Mouse (Mus musculus) CH12.LX (cell line): ENCODE results near the gene Tnfsf8. TPM values are rescaled to one million over a fixed set of nuclear protein-coding genes. Genes with fewer than 3 reads are reported as not detected.

Source experiments
- DNase-seq: peaks from one replicate; pipeline ENCODE4 v3.0.0-alpha.2; 2013; ENCODE audit errors: extremely low read depth
- H3K27ac ChIP-seq: 2 replicates; pipeline ENCODE4 v1.5.1; 2012; ENCODE audit warnings: low read depth, mild to moderate bottlenecking, control low read depth, moderate library complexity; ENCODE audit not compliant: insufficient read depth
- H3K27me3 ChIP-seq: replicated peaks from 2 replicates; pipeline ENCODE3; 2012; ENCODE audit warnings: inconsistent platforms
- H3K36me3 ChIP-seq, 2 experiments: replicated peaks in 1 of 2; 2 replicates each; pipeline versions ENCODE3 to v1.6.1; 2012; ENCODE audit warnings: inconsistent platforms in 1 of 2, low read length in 1 of 2, mild to moderate bottlenecking in 1 of 2, mixed read lengths in 1 of 2, moderate library complexity in 1 of 2; ENCODE audit not compliant: control insufficient read depth in 1 of 2, insufficient read depth in 1 of 2
- H3K4me1 ChIP-seq, 2 experiments: 2 replicates each; pipeline ENCODE4 v1.6.1; 2012; ENCODE audit warnings: inconsistent platforms in 1 of 2, moderate library complexity in 1 of 2; ENCODE audit not compliant: insufficient read depth in 2 of 2, control insufficient read depth in 1 of 2
- H3K4me2 ChIP-seq: 2 replicates; pipeline ENCODE4 v1.6.1; 2012; ENCODE audit warnings: low read depth, mild to moderate bottlenecking, control low read depth; ENCODE audit not compliant: poor library complexity, insufficient read depth, severe bottlenecking
- H3K4me3 ChIP-seq, 3 experiments: fragments of 150-350 bp in 1 of 3; sonication (generic) in 1 of 3; replicated peaks in 1 of 3; 2 replicates each; pipeline versions ENCODE3 to v1.5.1; 2011 to 2012; ENCODE audit warnings: low read depth in 2 of 3, low read length in 2 of 3, mild to moderate bottlenecking in 2 of 3, moderate library complexity in 2 of 3, control low read depth in 1 of 3, improper control_type of control experiment in 1 of 3, inconsistent platforms in 1 of 3, mixed read lengths in 1 of 3; ENCODE audit not compliant: poor library complexity in 1 of 3
- H3K79me2 ChIP-seq: replicated peaks from 2 replicates; pipeline ENCODE4 v1.6.1; 2012; ENCODE audit warnings: mild to moderate bottlenecking, moderate library complexity; ENCODE audit not compliant: control insufficient read depth, poor library complexity, insufficient read depth, severe bottlenecking; ENCODE audit errors: extremely low read depth
- H3K9ac ChIP-seq: 2 replicates; pipeline ENCODE4 v1.6.1; 2012; ENCODE audit warnings: low read depth, mild to moderate bottlenecking, control low read depth, moderate library complexity; ENCODE audit not compliant: insufficient read depth
- H3K9me3 ChIP-seq: replicated peaks from 2 replicates; pipeline ENCODE3; 2012; ENCODE audit warnings: low read length, inconsistent platforms, mixed read lengths
- CHD2 ChIP-seq: IDR thresholded peaks from 2 replicates; pipeline ENCODE4 v1.6.1; 2011; ENCODE audit warnings: low read length, improper control_type of control experiment
- ELF1 ChIP-seq: IDR thresholded peaks from 2 replicates; pipeline ENCODE4 v1.6.1; 2014; ENCODE audit warnings: low read depth, mild to moderate bottlenecking, inconsistent platforms, low read length, improper control_type of control experiment
- EP300 ChIP-seq: IDR thresholded peaks from 2 replicates; pipeline ENCODE4 v1.6.1; 2011; ENCODE audit warnings: low read length, improper control_type of control experiment
- ETS1 ChIP-seq: conservative IDR thresholded peaks from 2 replicates; pipeline ENCODE4 v1.6.1; 2012; ENCODE audit warnings: low read depth, mild to moderate bottlenecking, inconsistent platforms, low read length, improper control_type of control experiment, moderate library complexity
- HCFC1 ChIP-seq: IDR thresholded peaks from 2 replicates; pipeline ENCODE4 v1.6.1; 2012; ENCODE audit warnings: low read depth, mild to moderate bottlenecking, inconsistent platforms, low read length, improper control_type of control experiment
- JUN ChIP-seq: IDR thresholded peaks from 2 replicates; pipeline ENCODE4 v1.6.1; 2011; ENCODE audit warnings: low read depth, mild to moderate bottlenecking, low read length, improper control_type of control experiment, moderate library complexity; ENCODE audit not compliant: insufficient read depth
- MAFK ChIP-seq: IDR thresholded peaks from 2 replicates; pipeline ENCODE4 v1.6.1; 2011; ENCODE audit warnings: low read length, improper control_type of control experiment; ENCODE audit not compliant: insufficient replicate concordance
- MAX ChIP-seq: IDR thresholded peaks from 2 replicates; pipeline ENCODE4 v1.6.1; 2011; ENCODE audit warnings: low read length, improper control_type of control experiment
- NELFE ChIP-seq: IDR thresholded peaks from 2 replicates; pipeline ENCODE4 v1.6.1; 2011; ENCODE audit warnings: low read depth, low read length, improper control_type of control experiment
- PAX5 ChIP-seq: IDR thresholded peaks from 2 replicates; pipeline ENCODE4 v1.6.1; 2012; ENCODE audit warnings: low read length, inconsistent platforms, mixed read lengths
- POLR2A ChIP-seq: IDR thresholded peaks from 2 replicates; pipeline ENCODE4 v1.6.1; 2011; ENCODE audit warnings: low read depth, mild to moderate bottlenecking, improper control_type of control experiment, low read length
- RAD21 ChIP-seq: IDR thresholded peaks from 2 replicates; pipeline ENCODE4 v1.6.1; 2011; ENCODE audit warnings: low read depth, mild to moderate bottlenecking, low read length, improper control_type of control experiment, moderate library complexity
- RCOR1 ChIP-seq: conservative IDR thresholded peaks from 2 replicates; pipeline ENCODE4 v1.6.1; 2012; ENCODE audit warnings: low read depth, mild to moderate bottlenecking, inconsistent platforms, low read length, improper control_type of control experiment
- SIN3A ChIP-seq: IDR thresholded peaks from 2 replicates; pipeline ENCODE4 v1.6.1; 2012; ENCODE audit warnings: low read length, improper control_type of control experiment, inconsistent platforms
- USF1 ChIP-seq: IDR thresholded peaks from 2 replicates; pipeline ENCODE4 v1.6.1; 2014; ENCODE audit warnings: low read depth, mild to moderate bottlenecking, inconsistent platforms, low read length, improper control_type of control experiment
- ZNF384 ChIP-seq: IDR thresholded peaks from 2 replicates; pipeline ENCODE4 v1.6.1; 2012; ENCODE audit warnings: low read depth, low read length, improper control_type of control experiment, inconsistent platforms
- dilution Hi-C: fragments of 300-500 bp; cut with MboI; formaldehyde crosslinking; loops from 2 replicates; pipeline ENCODE4 v1.14.3; 2020; ENCODE audit warnings: low sequenced_read_pairs; ENCODE audit not compliant: extremely low pct_unique_long_range_greater_than_20kb, extremely low pct_ligation_motif_present
- in situ Hi-C: fragments of 300-500 bp; cut with MboI; formaldehyde crosslinking; loops from 3 replicates; pipeline ENCODE4 v1.14.3; 2019; ENCODE audit warnings: low sequenced_read_pairs, low pct_ligation_motif_present, low pct_unique_long_range_greater_than_20kb, mixed read lengths
- polyA plus RNA-seq: library from polyadenylated mRNA; unstranded; fragments of >175 nt; gene quantifications from 2 replicates; pipeline ENCODE4 v1.2.1, GENCODE M21; 2012; ENCODE audit warnings: low read depth; ENCODE audit not compliant: insufficient read length
- total RNA-seq, 2 experiments: library from RNA; depleted of rRNA; stranded (reverse); fragments of 300-350 nt in 1 of 2; fragments of >200 nt in 1 of 2; gene quantifications; 2 replicates each; pipeline ENCODE4 v1.2.3; 2012 to 2014

The Tnfsf8 gene
- total and polyA plus RNA-seq, 3 experiments: 19.4 to 67.9 (median 22.8) TPM

DNA sequence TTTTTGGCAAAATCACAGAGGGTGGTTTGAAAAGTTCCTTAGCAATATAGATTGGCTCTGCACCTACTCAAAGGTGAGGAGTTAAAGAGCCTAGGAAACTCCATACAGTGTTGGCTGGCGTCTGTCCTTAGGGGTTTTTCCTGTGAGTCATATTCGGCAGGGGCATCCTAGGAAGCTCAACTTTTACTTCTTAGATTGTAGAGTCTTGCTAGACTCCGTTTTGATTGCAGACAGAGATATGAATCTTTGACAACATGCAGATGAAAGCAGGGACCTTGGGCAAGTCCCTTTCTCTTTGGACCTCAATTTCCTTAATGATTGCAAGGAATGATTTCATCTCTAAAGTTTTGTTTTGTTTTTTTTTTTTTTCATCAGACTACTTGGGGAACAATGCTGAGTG lies 44.9 kb upstream of the Tnfsf8 start:
- Histone ChIP-seq H3K4me3 (no peak overlapping the region), H3K27me3 (no peaks in the 10 kb centered on the region), H3K9me3 (peaks cover 3% of the 10 kb centered on the region), H3K79me2 (no peaks in the 10 kb centered on the region), H3K9ac (no peak overlapping the region), H3K4me2 (0 out of 2 replicates have a peak overlapping the region, but pooled peaks have one; percentile 13), H3K4me1 (peaks cover 17 to 47% of the 10 kb centered on the region in 2 experiments), H3K36me3 (no peaks in the 10 kb centered on the region)
- dilution Hi-C loops (no loop called here), in situ Hi-C loops (no loop called here)
- no peak for DNase-seq
- TF ChIP-seq ETS1: no peak
- TF ChIP-seq ZNF384: peak; percentile 48; the same call in 1 of the 2 replicates
- TF ChIP-seq, all 38 proteins: peak for 1
- H3K27ac ChIP-seq: no peak overlapping the region

DNA sequence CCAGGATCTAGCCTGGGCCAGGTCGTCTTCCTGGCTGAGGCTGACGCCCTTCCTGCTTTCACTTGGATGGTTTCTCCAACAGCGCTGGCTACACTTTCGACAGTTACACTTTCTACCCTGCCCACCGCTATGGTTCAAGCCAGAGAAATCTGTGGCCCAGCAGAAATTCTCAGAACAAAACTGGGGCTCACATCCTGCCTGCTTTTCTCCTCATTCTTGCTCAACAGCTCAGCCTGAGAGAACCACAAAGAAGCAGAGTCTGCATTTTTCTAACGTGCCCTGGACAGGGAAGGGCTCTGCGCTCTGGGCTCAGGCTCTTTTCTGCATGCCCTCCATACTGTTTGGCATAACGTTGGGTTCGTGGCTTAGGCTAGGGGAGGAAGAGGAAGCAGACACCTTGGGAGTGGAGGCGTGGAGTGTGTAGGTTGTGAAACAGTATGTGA lies 38.0 kb upstream of the Tnfsf8 start:
- H3K36me3 ChIP-seq: no peaks in the 10 kb centered on the region
- no peaks in the 10 kb centered on the region for H3K27me3 ChIP-seq
- H3K9me3 ChIP-seq: no peaks in the 10 kb centered on the region
- no peaks in the 10 kb centered on the region for H3K79me2 ChIP-seq
- DNase-seq: no peak
- no peak overlapping the region for H3K27ac ChIP-seq
- no peak overlapping the region; the same call in 1 of the 2 replicates for H3K4me2 ChIP-seq
- TF ChIP-seq MAFK (0 out of 2 replicates have a peak, but pooled peaks have one; percentile 36), JUN (no peak)
- TF ChIP-seq, all 38 proteins: peak for 1
- dilution Hi-C loops: no loop called here
- Histone ChIP-seq H3K4me3 (no peak overlapping the region), H3K4me1 (peaks cover 17 to 39% of the 10 kb centered on the region in 2 experiments), H3K9ac (no peak overlapping the region)
- in situ Hi-C loops: no loop called here

DNA sequence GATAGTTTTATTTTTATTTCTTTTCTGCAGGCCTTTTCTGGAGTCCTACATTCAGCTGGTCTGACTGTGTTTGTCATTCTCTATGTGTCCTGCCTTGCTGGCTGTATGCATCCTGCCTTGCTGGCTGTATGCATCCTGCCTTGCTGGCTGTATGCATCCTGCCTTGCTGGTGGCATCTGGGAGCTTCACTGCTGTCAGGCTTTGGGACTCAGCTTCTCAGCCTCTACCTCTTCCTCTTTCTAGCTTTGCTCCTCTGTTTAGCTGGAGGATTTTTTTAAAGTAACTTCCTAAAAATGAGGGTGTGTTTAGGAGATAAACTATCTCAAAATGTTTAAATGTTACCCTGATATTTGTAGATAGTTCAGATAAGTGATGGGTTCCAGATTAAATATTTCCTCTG lies 36.0 kb upstream of the Tnfsf8 start:
- Histone ChIP-seq H3K4me2 (no peak overlapping the region), H3K27ac (no peak overlapping the region), H3K27me3 (no peaks in the 10 kb centered on the region), H3K4me3 (no peak overlapping the region), H3K36me3 (no peaks in the 10 kb centered on the region), H3K9me3 (no peaks in the 10 kb centered on the region), H3K79me2 (no peaks in the 10 kb centered on the region)
- dilution Hi-C loops (no loop called here), in situ Hi-C loops (no loop called here)
- DNase-seq: no peak
- no peak for TF ChIP-seq NELFE
- TF ChIP-seq RAD21: no peak
- no peak for TF ChIP-seq PAX5
- TF ChIP-seq POLR2A: no peak
- no peak for TF ChIP-seq CHD2
- no peak for TF ChIP-seq RCOR1
- no peak for TF ChIP-seq HCFC1
- TF ChIP-seq ETS1: no peak
- TF ChIP-seq EP300: no peak
- no peak for TF ChIP-seq USF1
- TF ChIP-seq SIN3A: no peak
- TF ChIP-seq ELF1: no peak
- no peak for TF ChIP-seq MAFK
- TF ChIP-seq MAX: no peak
- TF ChIP-seq, all 38 proteins: peak for 0
- H3K4me1 ChIP-seq: peaks cover 12 to 29% of the 10 kb centered on the region in 2 experiments
- H3K9ac ChIP-seq: no peak overlapping the region
